Mouse (Mus musculus) liver, postnatal 0 days (tissue): ENCODE measurements around the gene Rab43. TPM values are rescaled to one million over a fixed set of nuclear protein-coding genes. Genes with fewer than 3 reads are reported as not detected.
"Not testable (repeated sequence)": the region's sequence is repeated elsewhere in the genome, so short reads cannot be mapped to it uniquely, and the experiment has no call there.

Experiments used
- ATAC-seq: fragments of 200-750 bp; cut with Nextera tagmentation; 2 replicates; pipeline ENCODE4 v1.8.0; 2017; ENCODE audit warnings: mild to moderate bottlenecking, moderate library complexity
- DNase-seq: peaks from one replicate; pipeline ENCODE4 v3.0.0-alpha.2; 2016
- H3K27ac ChIP-seq: fragments of 300-500 bp; sonication (generic); 2 replicates; pipeline ENCODE4 v1.5.1; 2014; ENCODE audit warnings: antibody characterized with exemption, moderate library complexity, mild to moderate bottlenecking, low read depth
- H3K27me3 ChIP-seq: fragments of 300-500 bp; sonication (generic); 2 replicates; pipeline ENCODE4 v1.6.1; 2014; ENCODE audit warnings: low read length, control low read depth, mixed read lengths; ENCODE audit not compliant: insufficient read depth
- H3K36me3 ChIP-seq: fragments of 300-500 bp; sonication (generic); replicated peaks from 2 replicates; pipeline ENCODE4 v1.6.1; 2014; ENCODE audit warnings: mild to moderate bottlenecking, control low read depth, low read length, moderate library complexity, mixed read lengths; ENCODE audit not compliant: insufficient read depth
- H3K4me1 ChIP-seq: fragments of 300-500 bp; sonication (generic); 2 replicates; pipeline ENCODE4 v1.6.1; 2014; ENCODE audit warnings: antibody characterized with exemption, mild to moderate bottlenecking, control low read depth; ENCODE audit not compliant: insufficient read depth
- H3K4me2 ChIP-seq: fragments of 300-500 bp; sonication (generic); 2 replicates; pipeline ENCODE4 v1.6.1; 2014; ENCODE audit warnings: low read depth, mild to moderate bottlenecking, low read length, moderate library complexity, mixed read lengths
- H3K4me3 ChIP-seq: fragments of 300-500 bp; sonication (generic); 2 replicates; pipeline ENCODE4 v1.5.1; 2014; ENCODE audit warnings: low read depth, low read length
- H3K9ac ChIP-seq: fragments of 300-500 bp; sonication (generic); replicated peaks from 2 replicates; pipeline ENCODE4 v1.6.1; 2014; ENCODE audit warnings: mild to moderate bottlenecking, moderate library complexity
- H3K9me3 ChIP-seq: fragments of 300-500 bp; sonication (generic); 2 replicates; pipeline ENCODE4 v1.6.1; 2016; ENCODE audit warnings: mild to moderate bottlenecking, control low read depth, low read length, mixed read lengths
- CTCF ChIP-seq: sonication (generic); IDR thresholded peaks from 2 replicates; pipeline ENCODE4 v1.5.1; 2016; ENCODE audit warnings: antibody characterized with exemption, low read depth
- EP300 ChIP-seq: IDR thresholded peaks from 2 replicates; pipeline ENCODE4 v1.6.1; 2016; ENCODE audit warnings: antibody characterized with exemption, low read depth, mild to moderate bottlenecking
- WGBS: fragments of 180-500 bp; shearing (Covaris S2); extraction: QIAGEN DNeasy Blood & Tissue Kit; methylation state at CpG from one replicate; pipeline ENCODE4 v1.1.7; 2014; ENCODE audit not compliant: insufficient replicate concordance; 5-methylcytosine and 5-hydroxymethylcytosine counted together
- polyA plus RNA-seq: library from polyadenylated mRNA; unstranded; fragments of >200 nt; fragmentation: Nextera tagmentation; extraction: Ambion mirVana; gene quantifications from 2 replicates; pipeline ENCODE4 v1.2.1, GENCODE M21; 2015

Rab43 gene
- polyA plus RNA-seq, 1 experiment from 2014 or later, result 44.4 TPM

DNA sequence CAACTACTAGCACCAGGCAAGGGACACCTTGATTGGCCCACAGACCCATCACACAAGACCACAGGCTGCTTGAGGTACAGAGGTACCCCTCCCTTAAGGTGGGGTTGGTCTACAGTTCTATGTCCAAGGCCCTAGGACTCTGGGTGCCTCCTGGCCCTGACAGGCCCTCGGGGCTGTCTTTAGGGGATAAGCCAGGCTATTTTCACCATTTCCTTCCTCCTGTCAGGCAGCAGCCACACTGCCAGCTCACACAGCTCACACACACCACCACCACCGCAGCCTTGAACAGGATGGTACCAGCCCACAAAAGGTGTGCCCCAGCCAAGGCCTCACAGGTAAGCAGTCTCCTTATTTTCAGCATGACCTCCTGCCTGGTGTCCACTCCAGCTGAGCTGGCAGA is 34.1 kb downstream of the Rab43 start, which contains the start of gene Gp9:
Gene Gp9, plus strand, starts transcription at position 231 of the 400 bp plus-strand sequence.
- ATAC-seq (no peak), DNase-seq (peak; percentile 18)
- no peak for TF ChIP-seq EP300
- TF ChIP-seq CTCF, result no peak
- no peaks in the 10 kb centered on the region for H3K36me3 ChIP-seq
- H3K9ac ChIP-seq, result peak within 1 kb of the TSS; percentile 44
- no peaks in the 10 kb centered on the region for H3K9me3 ChIP-seq
- H3K4me2 ChIP-seq, result peak within 1 kb of the TSS; percentile 62
- no peaks in the 10 kb centered on the region for H3K27me3 ChIP-seq
- H3K4me3 ChIP-seq, result peak within 1 kb of the TSS; percentile 15; the same call in 1 of the 2 replicates
- H3K27ac ChIP-seq, result peak within 1 kb of the TSS; percentile 80
- 28% methylated on average over 2 of the region's 2 CpGs for WGBS
- peaks cover 24% of the 10 kb centered on the region for H3K4me1 ChIP-seq

GRCm38 (mm10) chr6:87776663-87777062 is 35.3 kb downstream of the Rab43 start:
- Histone ChIP-seq H3K27me3 (no peaks in the 10 kb centered on the region), H3K4me1 (peaks cover 24% of the 10 kb centered on the region), H3K9me3 (no peaks in the 10 kb centered on the region), H3K36me3 (no peaks in the 10 kb centered on the region), H3K9ac (peak overlapping the region; percentile 44), H3K27ac (peak overlapping the region; percentile 80), H3K4me2 (peak overlapping the region; percentile 62), H3K4me3 (peak overlapping the region; percentile 15; the same call in 1 of the 2 replicates)
- WGBS, result 53% methylated on average over 1 of the region's 1 CpGs
- ATAC-seq (no peak), DNase-seq (peak; percentile 16)
- no peak for TF ChIP-seq EP300
- no peak for TF ChIP-seq CTCF

DNA sequence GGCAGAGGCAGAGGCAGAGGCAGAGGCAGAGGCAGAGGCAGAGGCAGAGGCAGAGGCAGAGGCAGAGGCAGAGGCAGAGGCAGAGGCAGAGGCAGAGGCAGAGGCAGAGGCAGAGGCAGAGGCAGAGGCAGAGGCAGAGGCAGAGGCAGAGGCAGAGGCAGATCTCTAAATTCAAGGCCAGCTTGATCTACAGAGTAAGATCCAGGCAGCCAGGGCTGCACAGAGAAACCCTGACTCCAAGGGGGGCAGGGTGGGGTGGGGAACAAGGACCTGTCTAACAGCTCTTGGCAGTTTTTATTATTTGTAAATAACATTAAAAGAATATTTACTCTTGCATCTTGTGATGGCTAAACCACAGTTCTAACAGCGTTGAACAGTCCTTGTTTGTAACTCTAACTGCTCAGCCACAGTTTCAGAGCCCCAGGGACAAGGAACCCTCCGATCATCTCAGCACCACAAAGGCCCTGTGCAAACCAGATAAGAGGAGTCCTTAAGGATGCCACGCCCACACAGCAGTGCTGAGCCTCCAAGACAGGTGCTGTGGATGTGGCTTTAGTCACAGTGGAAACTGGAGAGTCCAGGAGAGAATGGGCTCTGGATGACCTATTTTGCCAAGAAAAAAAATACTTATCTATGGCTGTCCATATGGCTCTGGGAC is 36.2 kb downstream of the Rab43 start:
- peak; percentile 72 for DNase-seq
- 43% methylated on average over 3 of the region's 3 CpGs for WGBS
- ATAC-seq, result peak; percentile 98
- peak overlapping the region; percentile 80 for H3K27ac ChIP-seq
- H3K9ac ChIP-seq, result 0 out of 2 replicates have a peak overlapping the region, but pooled peaks have one; percentile 1
- H3K4me1 ChIP-seq, result peaks cover 24% of the 10 kb centered on the region
- no peaks in the 10 kb centered on the region for H3K27me3 ChIP-seq
- TF ChIP-seq EP300 (peak; percentile 91), CTCF (no peak)
- H3K9me3 ChIP-seq, result no peaks in the 10 kb centered on the region
- peak overlapping the region; percentile 15; the same call in 1 of the 2 replicates for H3K4me3 ChIP-seq
- peak overlapping the region; percentile 62 for H3K4me2 ChIP-seq
- H3K36me3 ChIP-seq, result no peaks in the 10 kb centered on the region

- WGBS, result 74% methylated on average over 9 of the region's 9 CpGs
Observed at GRCm38 (mm10) chr6:87774909-87775308, 37.1 kb downstream of the Rab43 start.

GRCm38 (mm10) chr6:87774466-87774865 is 37.5 kb downstream of the Rab43 start:
- no peak for TF ChIP-seq CTCF
- no peak for TF ChIP-seq EP300
- WGBS, result 41% methylated on average over 1 of the region's 1 CpGs
- H3K36me3 ChIP-seq, result no peaks in the 10 kb centered on the region

More at GRCm38 (mm10) chr6:87774909-87775308, 37.1 kb downstream of the Rab43 start:
- Histone ChIP-seq H3K4me3 (no peak overlapping the region), H3K27me3 (no peaks in the 10 kb centered on the region), H3K4me1 (peaks cover 24% of the 10 kb centered on the region), H3K9ac (no peak overlapping the region), H3K4me2 (no peak overlapping the region), H3K9me3 (no peaks in the 10 kb centered on the region), H3K36me3 (no peaks in the 10 kb centered on the region), H3K27ac (no peak overlapping the region)
- TF ChIP-seq CTCF, result no peak
- TF ChIP-seq EP300, result no peak
- ATAC-seq, result no peak
- DNase-seq, result peak; percentile 10

GRCm38 (mm10) chr6:87770626-87771025 is 41.3 kb downstream of the Rab43 start:
- WGBS, result 28% methylated on average over 8 of the region's 8 CpGs
- peak; percentile 34 for DNase-seq
- peak; percentile 68 for ATAC-seq

More at GRCm38 (mm10) chr6:87774466-87774865, 37.5 kb downstream of the Rab43 start:
- Histone ChIP-seq H3K9me3 (no peaks in the 10 kb centered on the region), H3K9ac (no peak overlapping the region), H3K27me3 (no peaks in the 10 kb centered on the region), H3K4me2 (no peak overlapping the region), H3K27ac (no peak overlapping the region), H3K4me3 (no peak overlapping the region), H3K4me1 (peaks cover 24% of the 10 kb centered on the region)
- no peak for ATAC-seq
- no peak for DNase-seq

GRCm38 (mm10) chr6:87764296-87764695 is 47.7 kb downstream of the Rab43 start:
- H3K27ac ChIP-seq, result not testable (repeated sequence)

More at GRCm38 (mm10) chr6:87770626-87771025, 41.3 kb downstream of the Rab43 start:
- H3K27ac ChIP-seq, result no peak overlapping the region
- H3K9me3 ChIP-seq, result no peaks in the 10 kb centered on the region
- H3K9ac ChIP-seq, result no peak overlapping the region
- H3K36me3 ChIP-seq, result no peaks in the 10 kb centered on the region
- no peak overlapping the region for H3K4me2 ChIP-seq
- H3K4me3 ChIP-seq, result no peak overlapping the region
- peak; percentile 74 for TF ChIP-seq CTCF
- TF ChIP-seq EP300, result no peak
- H3K27me3 ChIP-seq, result no peaks in the 10 kb centered on the region
- H3K4me1 ChIP-seq, result no peaks in the 10 kb centered on the region

More at GRCm38 (mm10) chr6:87764296-87764695, 47.7 kb downstream of the Rab43 start:
- peaks cover 13% of the 10 kb centered on the region; the same call in 1 of the 2 replicates for H3K4me1 ChIP-seq
- DNase-seq, result peak; percentile 8
- not testable (repeated sequence) for ATAC-seq, H3K4me3 ChIP-seq, H3K9ac ChIP-seq, H3K4me2 ChIP-seq, H3K27me3 ChIP-seq, H3K9me3 ChIP-seq, H3K36me3 ChIP-seq
- 97% methylated on average over 2 of the region's 2 CpGs for WGBS
